Mouse (Mus musculus) megakaryocyte progenitor cell, adult 5-6 weeks (primary cell): ENCODE measurements around the gene Bloc1s5. TPM values are rescaled to one million over a fixed set of nuclear protein-coding genes. Genes with fewer than 3 reads are reported as not detected.

Source experiments
- ATAC-seq: replicated peaks from 2 replicates; pipeline ENCODE4 v1.8.0; 2016; ENCODE audit warnings: mild to moderate bottlenecking, moderate TSS enrichment, inconsistent platforms; ENCODE audit not compliant: poor library complexity
- total RNA-seq, 2 experiments: library from RNA; stranded (forward) in 1 of 2; stranded (reverse) in 1 of 2; fragments of 157-497, 149-512 nt in 1 of 2; fragments of 200-1000 nt in 1 of 2; gene quantifications; 2 replicates each; pipeline versions ENCODE4 v1.2.3 to v1.2.4; 2015 to 2017

The Bloc1s5 gene
- total RNA-seq, 2 experiments from 2014 or later = 3.6 to 13.0 TPM

GRCm38 (mm10) chr13:38574668-38575067 lies 60.2 kb downstream of the Bloc1s5 start:
- no peak for ATAC-seq

DNA sequence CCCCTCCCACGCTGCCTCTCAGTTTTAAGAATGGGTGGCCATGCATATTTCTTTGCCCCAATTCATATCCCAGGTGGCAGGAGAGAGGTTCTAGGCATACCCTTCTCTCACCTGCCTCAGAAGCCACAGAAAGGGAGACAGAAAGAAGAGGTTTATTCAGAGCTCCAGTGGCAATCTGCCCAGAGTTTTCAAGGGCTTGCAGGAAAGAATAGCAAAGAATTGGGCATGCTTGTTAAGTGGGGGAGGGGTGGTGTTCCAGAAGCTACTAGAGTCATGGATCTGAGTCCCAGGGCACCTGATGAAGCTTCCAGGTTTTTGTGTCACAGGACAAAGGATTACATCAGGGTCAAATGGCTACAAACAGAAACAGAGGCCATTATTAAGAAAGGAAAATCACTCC lies 61.6 kb downstream of the Bloc1s5 start:
- ATAC-seq = no peak

- no peak for ATAC-seq
These were observed 69.7 kb downstream of the Bloc1s5 start for GRCm38 (mm10) chr13:38565245-38565644.

DNA sequence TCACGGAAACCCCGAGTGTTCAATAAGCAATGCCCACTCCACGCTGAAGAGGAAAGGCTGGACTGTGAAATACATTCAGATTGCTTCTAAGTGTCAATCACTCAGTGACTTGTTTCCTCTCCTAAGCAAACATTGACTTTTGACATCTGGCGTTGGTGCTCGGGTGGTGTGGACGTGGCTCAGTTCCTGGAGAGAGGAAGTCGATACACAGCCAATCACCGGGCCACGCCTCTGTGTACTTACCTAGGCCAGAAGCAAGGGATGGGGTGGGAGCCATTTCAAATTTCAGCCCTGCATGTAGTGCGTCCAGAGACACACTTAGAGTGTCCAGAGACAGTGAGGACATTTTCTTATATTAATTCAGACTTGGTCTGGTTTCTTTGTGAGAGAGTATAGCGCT lies 80.3 kb downstream of the Bloc1s5 start:
- no peak for ATAC-seq

DNA sequence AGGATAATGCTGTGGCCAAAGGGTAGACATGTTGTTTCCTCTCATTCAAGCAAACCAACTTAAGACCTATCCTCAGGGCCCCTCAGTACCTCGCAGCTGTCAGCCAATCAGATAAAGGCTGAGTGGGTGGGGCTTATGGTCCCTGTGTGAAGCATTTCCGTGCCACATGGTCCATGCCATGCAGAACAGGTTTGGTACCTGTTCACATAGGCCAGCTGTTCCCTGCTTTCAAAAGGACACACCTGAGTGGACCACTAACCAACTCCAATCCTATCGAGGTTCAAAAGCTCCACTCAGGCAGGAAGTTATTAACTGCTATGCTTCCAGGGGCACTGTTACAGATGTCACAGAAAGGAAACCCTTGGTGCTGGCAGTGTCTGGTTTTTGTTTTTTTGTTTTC lies 80.7 kb downstream of the Bloc1s5 start:
- ATAC-seq = no peak

- ATAC-seq = no peak
These were observed 86.2 kb downstream of the Bloc1s5 start for GRCm38 (mm10) chr13:38548681-38549080.

- no peak for ATAC-seq
These were observed 87.2 kb downstream of the Bloc1s5 start for GRCm38 (mm10) chr13:38547717-38548116.

DNA sequence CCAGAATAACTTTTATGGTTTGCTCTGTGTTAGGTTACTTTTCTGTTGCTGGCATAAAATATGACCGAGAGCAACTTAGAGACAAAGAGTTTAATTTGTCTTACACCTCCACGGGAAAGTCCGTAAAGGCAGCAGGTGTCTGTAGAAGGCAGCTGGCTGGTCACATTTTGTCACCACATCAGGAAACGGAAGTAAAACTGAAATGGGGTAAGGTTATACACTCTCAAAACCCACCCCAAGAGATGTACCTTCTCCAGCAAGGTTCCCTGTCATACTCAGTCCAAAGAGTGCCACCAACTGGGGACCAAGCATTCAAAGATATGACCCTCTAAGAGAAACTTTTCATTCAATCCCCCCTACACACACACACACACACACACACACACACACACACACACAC lies 88.2 kb downstream of the Bloc1s5 start:
- no peak for ATAC-seq

- ATAC-seq = no peak
These were observed 89.4 kb downstream of the Bloc1s5 start for GRCm38 (mm10) chr13:38545460-38545859.

GRCm38 (mm10) chr13:38544769-38545445 lies 90.0 kb downstream of the Bloc1s5 start:
- ATAC-seq = no peak

GRCm38 (mm10) chr13:38543455-38544125 lies 91.3 kb downstream of the Bloc1s5 start:
- ATAC-seq = no peak

Other genes starting within 250 kb of the Bloc1s5 start
- gene Txndc5, start 106.3 kb downstream of the Bloc1s5 start, total RNA-seq (2015) = 58.2 and 58.3 TPM in 2 replicates
- gene Txndc5, start 106.3 kb downstream of the Bloc1s5 start, total RNA-seq (2017) = 56.3 and 67.4 TPM in 2 replicates
- gene Eef1e1, start 23.9 kb upstream of the Bloc1s5 start, total RNA-seq (2015) = 55.4 and 63.3 TPM in 2 replicates
- 43.5 and 52.9 TPM in 2 replicates for gene Eef1e1, start 23.9 kb upstream of the Bloc1s5 start, total RNA-seq (2017)